Mouse (Mus musculus) myocyte (in vitro differentiated cells): ENCODE measurements around the gene Cnot10.

Experiments
- CEBPB ChIP-seq: IDR thresholded peaks from 2 replicates; pipeline ENCODE4 v1.6.1; 2011; ENCODE audit warnings: mild to moderate bottlenecking, moderate library complexity; ENCODE audit not compliant: poor library complexity, insufficient read depth, severe bottlenecking
- E2F4 ChIP-seq: IDR thresholded peaks from one replicate; pipeline ENCODE4 v1.6.1; 2011; ENCODE audit warnings: mild to moderate bottlenecking, control low read depth, moderate library complexity; ENCODE audit not compliant: insufficient read depth
- MAX ChIP-seq: IDR thresholded peaks from one replicate; pipeline ENCODE4 v1.6.1; 2011; ENCODE audit warnings: low read depth, mild to moderate bottlenecking, control low read depth
- MYOD1 ChIP-seq, 3 experiments: IDR thresholded peaks; one replicate each; pipeline ENCODE4 v1.6.1; 2011; ENCODE audit warnings: control low read depth in 2 of 3, low read depth in 2 of 3, mild to moderate bottlenecking in 2 of 3, moderate library complexity in 1 of 3; ENCODE audit not compliant: insufficient read length in 2 of 3, control insufficient read depth in 1 of 3
- MYOG ChIP-seq, 3 experiments: IDR thresholded peaks; one replicate each; pipeline ENCODE4 v1.6.1; 2011; ENCODE audit warnings: control low read depth in 2 of 3, low read depth in 2 of 3, mild to moderate bottlenecking in 2 of 3; ENCODE audit not compliant: insufficient read length in 2 of 3, control insufficient read depth in 1 of 3, insufficient read depth in 1 of 3
- POLR2A ChIP-seq: IDR thresholded peaks from one replicate; pipeline ENCODE4 v1.6.1; 2011; ENCODE audit warnings: low read depth, mild to moderate bottlenecking, control low read depth, moderate library complexity; ENCODE audit not compliant: insufficient read length
- POLR2AphosphoS2 ChIP-seq: IDR thresholded peaks from one replicate; pipeline ENCODE4 v1.6.1; 2011; ENCODE audit warnings: low read depth, control low read depth; ENCODE audit not compliant: insufficient read length
- REST ChIP-seq: IDR thresholded peaks from one replicate; pipeline ENCODE4 v1.6.1; 2011; ENCODE audit warnings: mild to moderate bottlenecking, control low read depth, moderate library complexity; ENCODE audit not compliant: insufficient read depth, insufficient read length
- SRF ChIP-seq: IDR thresholded peaks from one replicate; pipeline ENCODE4 v1.6.1; 2011; ENCODE audit warnings: low read depth; ENCODE audit not compliant: control insufficient read depth, insufficient read length
- TCF12 ChIP-seq: IDR thresholded peaks from one replicate; pipeline ENCODE4 v1.6.1; 2011; ENCODE audit warnings: mild to moderate bottlenecking, control low read depth; ENCODE audit not compliant: poor library complexity, insufficient read depth, severe bottlenecking
- TCF3 ChIP-seq: IDR thresholded peaks from one replicate; pipeline ENCODE4 v1.6.1; 2011; ENCODE audit warnings: low read depth, control low read depth; ENCODE audit not compliant: insufficient read length
- USF1 ChIP-seq: IDR thresholded peaks from one replicate; pipeline ENCODE4 v1.6.1; 2011; ENCODE audit warnings: low read depth, mild to moderate bottlenecking, control low read depth, moderate library complexity

DNA sequence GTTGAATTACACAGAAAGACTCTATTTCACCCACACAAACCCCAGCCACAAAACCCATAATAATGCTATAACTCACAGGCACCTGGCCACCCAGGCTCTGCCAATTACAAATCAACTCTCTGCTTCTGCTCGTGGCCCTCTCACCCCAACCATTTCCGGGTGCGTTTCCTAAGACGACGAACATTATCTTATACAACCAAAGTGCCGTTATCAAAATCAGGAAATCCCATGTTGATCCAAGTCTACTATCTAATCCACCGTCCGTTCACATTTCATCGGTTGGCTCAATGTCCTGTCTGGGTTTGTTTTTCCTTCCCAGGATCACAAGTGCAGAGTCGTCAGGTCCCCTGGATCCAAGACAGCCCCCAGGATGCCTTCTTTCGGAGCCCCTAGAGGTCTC, 61.3 kb downstream of the Cnot10 start:
- TF ChIP-seq USF1 (no peak), TCF12 (no peak), POLR2A (no peak), MYOG (IDR thresholded peaks at IDR 0.05; ENCODE audit: control insufficient read depth in 1 of 3, insufficient read depth in 1 of 3, insufficient read length in 2 of 3, low read depth in 2 of 3) (no peak), MYOD1 (IDR thresholded peaks at IDR 0.05; ENCODE audit: control insufficient read depth in 1 of 3, insufficient read length in 2 of 3, low read depth in 2 of 3) (no peak), E2F4 (no peak), POLR2AphosphoS2 (no peak), CEBPB (no peak), MAX (no peak), REST (no peak), TCF3 (no peak), SRF (no peak)
